Mouse (Mus musculus): ENCODE data around the gene Ms4a14.

- TF ChIP-seq CTCF (IDR thresholded peaks at IDR 0.05; ENCODE audit: low read depth) (peak; percentile 37), EP300 (IDR thresholded peaks at IDR 0.05; ENCODE audit: low read depth) (no peak)
Measured at GRCm38 (mm10) chr19:11349698-11350481, 35.6 kb upstream of the Ms4a14 start.

Measured in liver, embryonic 14.5 days (tissue).